Mouse (Mus musculus): Measurements from ENCODE around the gene Olfr624. TPM values are rescaled to one million over a fixed set of nuclear protein-coding genes. Genes with fewer than 3 reads are reported as not detected.

The Olfr624 gene
- not detected for total RNA-seq (2023)

GRCm38 (mm10) chr7:103671091-103671490 lies at the start of gene Olfr624:
TSS of gene Olfr624 (minus strand) at chr7:103671191.

DNA sequence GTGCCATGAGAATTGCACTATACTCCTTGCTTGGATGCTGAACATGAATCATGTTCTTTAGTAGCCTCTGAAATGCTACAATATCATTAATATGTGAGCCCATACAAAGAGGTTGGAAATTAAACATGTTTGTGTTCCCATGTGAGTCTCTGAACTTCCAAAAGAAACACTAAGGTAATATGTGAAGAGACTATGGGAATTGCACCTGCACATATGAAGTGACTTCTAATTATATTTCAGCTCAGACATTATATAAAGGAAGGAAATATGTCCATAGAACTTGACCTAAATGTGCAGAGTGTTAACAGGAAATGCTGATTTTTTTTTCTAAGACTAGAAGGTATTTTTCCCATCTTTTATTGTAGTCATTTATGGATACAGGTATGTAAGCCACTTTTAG lies 43.4 kb upstream of the Olfr624 start, which contains the start of gene Olfr243:
Olfr243 (plus strand) TSS at position 301 of the 400 bp plus-strand sequence.

DNA sequence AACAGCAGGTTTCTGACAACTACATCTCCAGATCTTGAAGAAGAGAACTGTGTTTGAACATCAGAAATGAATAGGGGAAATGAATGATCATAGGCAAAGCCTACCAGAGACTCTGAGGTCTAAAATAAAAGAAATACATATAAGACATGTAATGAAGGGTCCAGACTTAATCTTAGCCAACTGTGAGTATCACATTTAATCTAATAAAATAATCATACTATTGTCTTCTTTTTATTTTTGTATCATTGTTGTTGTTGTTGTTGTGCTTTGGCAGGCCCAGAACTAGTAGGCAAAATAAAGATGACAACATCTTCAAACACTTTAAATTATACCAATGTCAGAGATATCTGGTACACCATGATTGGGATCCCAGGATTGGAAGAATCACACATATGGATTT lies 11.4 kb upstream of the Olfr624 start, which contains the start of gene Olfr625-ps1:
Olfr625-ps1 (plus strand) TSS at position 301 of the 400 bp plus-strand sequence.

GRCm38 (mm10) chr7:103663598-103663997 lies 7.4 kb downstream of the Olfr624 start, which contains the start of gene Olfr623:
TSS of gene Olfr623 (minus strand) at chr7:103663698.

GRCm38 (mm10) chr7:103642602-103643001 lies 28.4 kb downstream of the Olfr624 start, which contains the start of gene Olfr622:
TSS of gene Olfr622 (minus strand) at chr7:103642702.

Other genes with a start within 250 kb of the Olfr624 start
- not detected for gene Olfr605, start 225.8 kb downstream of the Olfr624 start, total RNA-seq (2023)
- not detected for gene Olfr606, start 222.1 kb downstream of the Olfr624 start, total RNA-seq (2023)
- gene Olfr607, start 207.0 kb downstream of the Olfr624 start, total RNA-seq (2023), result not detected
- gene Olfr608, start 201.3 kb downstream of the Olfr624 start, total RNA-seq (2023), result not detected
- gene Olfr609, start 173.1 kb downstream of the Olfr624 start, total RNA-seq (2023), result not detected
- not detected for gene Olfr610, start 159.1 kb downstream of the Olfr624 start, total RNA-seq (2023)
- not detected for gene Olfr611, start 150.3 kb downstream of the Olfr624 start, total RNA-seq (2023)
- not detected for gene Olfr612, start 128.5 kb downstream of the Olfr624 start, total RNA-seq (2023)
- gene Olfr613, start 123.1 kb downstream of the Olfr624 start, total RNA-seq (2023), result not detected
- gene Olfr615, start 115.1 kb downstream of the Olfr624 start, total RNA-seq (2023), result not detected
- not detected for gene Olfr616, start 102.0 kb downstream of the Olfr624 start, total RNA-seq (2023)
- gene Olfr617, start 98.1 kb downstream of the Olfr624 start, total RNA-seq (2023), result not detected
- not detected for gene Olfr618, start 81.1 kb downstream of the Olfr624 start, total RNA-seq (2023)
- gene Olfr619, start 70.6 kb downstream of the Olfr624 start, total RNA-seq (2023), result not detected
- gene Olfr620, start 58.7 kb downstream of the Olfr624 start, total RNA-seq (2023), result not detected
- gene Olfr622, start 28.5 kb downstream of the Olfr624 start, total RNA-seq (2023), result not detected
- not detected for gene Olfr623, start 7.5 kb downstream of the Olfr624 start, total RNA-seq (2023)
- not detected for gene Olfr625-ps1, start 11.5 kb upstream of the Olfr624 start, total RNA-seq (2023)
- gene Olfr243, start 43.5 kb upstream of the Olfr624 start, total RNA-seq (2023), result not detected
- not detected for gene Olfr628, start 59.2 kb upstream of the Olfr624 start, total RNA-seq (2023)
- gene Olfr629, start 73.8 kb upstream of the Olfr624 start, total RNA-seq (2023), result not detected
- gene Olfr630, start 86.1 kb upstream of the Olfr624 start, total RNA-seq (2023), result not detected
- gene Olfr69, start 100.4 kb upstream of the Olfr624 start, total RNA-seq (2023), result not detected
- gene Olfr68, start 108.5 kb upstream of the Olfr624 start, total RNA-seq (2023), result not detected
- gene Olfr67, start 120.6 kb upstream of the Olfr624 start, total RNA-seq (2023), result not detected
- 115 TPM for gene Hbb-bt, start 142.8 kb upstream of the Olfr624 start, total RNA-seq (2023)
- gene Hbb-bs, start 156.9 kb upstream of the Olfr624 start, total RNA-seq (2023), result 842 TPM
- not detected for gene Hbb-bh2, start 169.3 kb upstream of the Olfr624 start, total RNA-seq (2023)
- gene Hbb-bh1, start 172.0 kb upstream of the Olfr624 start, total RNA-seq (2023), result not detected
- gene Hbb-y, start 182.0 kb upstream of the Olfr624 start, total RNA-seq (2023), result not detected
- gene Olfr66, start 215.1 kb upstream of the Olfr624 start, total RNA-seq (2023), result not detected
- not detected for gene Olfr64, start 223.3 kb upstream of the Olfr624 start, total RNA-seq (2023)
- gene Olfr65, start 232.3 kb upstream of the Olfr624 start, total RNA-seq (2023), result not detected